Mouse (Mus musculus) megakaryocyte, adult 5-6 weeks (primary cell): ENCODE measurements around the gene Capzb. TPM values are rescaled to one million over a fixed set of nuclear protein-coding genes. Genes with fewer than 3 reads are reported as not detected.

ENCODE experiments used
- ATAC-seq: 2 replicates; pipeline ENCODE4 v1.8.0; 2016; ENCODE audit warnings: mild to moderate bottlenecking, inconsistent platforms; ENCODE audit not compliant: poor library complexity, severe bottlenecking
- total RNA-seq, 2 experiments: library from RNA; stranded (forward) in 1 of 2; stranded (reverse) in 1 of 2; fragments of 153-499, 151-499 nt in 1 of 2; fragments of 221-1000, 200-1000 nt in 1 of 2; gene quantifications; 2 replicates each; pipeline versions ENCODE4 v1.2.3 to v1.2.4; 2015 to 2017

Gene Capzb
- total RNA-seq, 2 experiments from 2014 or later: 251 to 683 TPM

GRCm38 (mm10) chr4:139262981-139263380, 70.3 kb downstream of the Capzb start:
- ATAC-seq: no peak

GRCm38 (mm10) chr4:139265783-139266499, 73.2 kb downstream of the Capzb start:
- ATAC-seq: no peak

GRCm38 (mm10) chr4:139266500-139266865, 73.8 kb downstream of the Capzb start:
- no peak for ATAC-seq

GRCm38 (mm10) chr4:139267335-139267734, 74.6 kb downstream of the Capzb start:
- no peak for ATAC-seq

- no peak for ATAC-seq
These were observed 75.5 kb downstream of the Capzb start for GRCm38 (mm10) chr4:139268242-139268641.

- ATAC-seq: no peak
These were observed 77.5 kb downstream of the Capzb start for GRCm38 (mm10) chr4:139270168-139270567.

- ATAC-seq: no peak
These were observed 78.9 kb downstream of the Capzb start for GRCm38 (mm10) chr4:139271562-139271961.

GRCm38 (mm10) chr4:139272951-139273680, 80.4 kb downstream of the Capzb start:
- ATAC-seq: no peak

GRCm38 (mm10) chr4:139274573-139274972, 81.9 kb downstream of the Capzb start:
- no peak for ATAC-seq

- no peak for ATAC-seq
These were observed 83.7 kb downstream of the Capzb start for GRCm38 (mm10) chr4:139276411-139276810.

GRCm38 (mm10) chr4:139280530-139280929, 87.8 kb downstream of the Capzb start:
- no peak for ATAC-seq

GRCm38 (mm10) chr4:139281791-139282345, 89.2 kb downstream of the Capzb start:
- no peak for ATAC-seq

- no peak for ATAC-seq
These were observed 90.3 kb downstream of the Capzb start for GRCm38 (mm10) chr4:139282955-139283417.

- ATAC-seq: no peak
These were observed 92.2 kb downstream of the Capzb start for GRCm38 (mm10) chr4:139284877-139285276.

GRCm38 (mm10) chr4:139286234-139286633, 93.5 kb downstream of the Capzb start:
- ATAC-seq: no peak

- ATAC-seq: peak; percentile 80
These were observed 94.6 kb downstream of the Capzb start for GRCm38 (mm10) chr4:139287122-139287863.

GRCm38 (mm10) chr4:139289017-139289416, 96.3 kb downstream of the Capzb start:
- peak; percentile 48 for ATAC-seq

- no peak for ATAC-seq
These were observed 98.4 kb downstream of the Capzb start for GRCm38 (mm10) chr4:139291099-139291498.

- no peak for ATAC-seq
These were observed 99.3 kb downstream of the Capzb start for GRCm38 (mm10) chr4:139292038-139292437.

GRCm38 (mm10) chr4:139297566-139297965, 104.9 kb downstream of the Capzb start:
- no peak for ATAC-seq

- no peak for ATAC-seq
These were observed 106.1 kb downstream of the Capzb start for GRCm38 (mm10) chr4:139298671-139299366.
